13 mouse cellular contexts compared by ENCODE assay signal in the genomic region with DNA sequence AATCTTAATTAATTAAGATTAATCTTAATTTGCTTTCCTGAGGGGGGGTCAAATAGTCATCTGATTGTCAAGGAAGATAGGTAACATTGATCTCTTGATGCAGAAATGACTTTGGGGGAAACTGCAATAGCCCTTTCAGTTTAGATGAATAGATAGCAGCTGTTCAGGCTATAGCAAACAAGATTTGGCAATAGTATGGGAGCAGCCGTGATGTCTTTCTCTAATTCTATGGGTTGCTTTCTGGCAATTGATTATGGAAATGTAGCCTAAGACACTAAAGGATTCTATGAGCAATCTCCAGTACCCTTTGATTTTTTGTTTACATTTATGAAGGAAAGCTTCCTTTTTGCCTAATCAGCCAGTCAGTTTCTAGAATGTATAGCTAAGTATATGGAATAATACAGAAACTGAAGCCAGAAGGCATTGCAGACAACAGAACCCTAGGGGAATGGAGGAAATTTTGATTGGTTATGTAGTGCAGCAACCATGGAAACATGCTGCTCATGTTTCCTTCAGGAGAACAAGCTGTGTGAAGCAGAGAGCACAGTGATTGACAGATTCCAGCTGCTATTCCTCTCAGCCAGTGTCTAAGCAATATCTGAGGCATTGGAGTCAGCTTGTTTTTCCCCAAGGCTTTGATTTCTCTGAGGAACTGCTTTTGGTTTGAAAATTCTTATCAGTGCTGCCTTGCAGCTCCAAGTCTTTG.
DNase-seq lines count a peak whose midpoint lies in the region; ATAC-seq and TF ChIP-seq lines count a peak whose summit lies in the region.
"Had no signal": no experiment of that assay in that cellular context is flagged by ENCODE, and none has a peak within 500 bp of the region (broad histone marks: within the 10 kb centered on the region; RNA-seq: fewer than 3 reads in every experiment).

No protein-coding gene starts in this region.

- TF ChIP-seq POLR2A in lung, adult 2 months (IDR thresholded peaks at IDR 0.05; ENCODE audit: borderline replicate concordance, extremely low read depth, low read depth, low read length), result no peak

- H3K27me3 ChIP-seq in forebrain, embryonic 15.5 days, result no peaks in the 10 kb centered on the region
- H3K27me3 ChIP-seq in forebrain, embryonic 12.5 days, result no peaks in the 10 kb centered on the region
- no peaks in the 10 kb centered on the region for H3K27me3 ChIP-seq in lung, embryonic 16.5 days (ENCODE audit: control insufficient read depth, insufficient read depth, low read depth, low read length)
- H3K27me3 ChIP-seq in midbrain, postnatal 0 days (ENCODE audit: insufficient read depth, low read length), result no peaks in the 10 kb centered on the region
- H3K27me3 ChIP-seq: heart, embryonic 15.5 days; limb, embryonic 12.5 days; neural tube, embryonic 13.5 days had no signal

- TF ChIP-seq CTCF in lung, adult 2 months (IDR thresholded peaks at IDR 0.05; ENCODE audit: insufficient read depth, low read length), result no peak
- no peak for TF ChIP-seq CTCF in midbrain, postnatal 0 days (IDR thresholded peaks at IDR 0.05)

- no peak overlapping the region for H3K4me2 ChIP-seq in forebrain, embryonic 15.5 days (replicated peaks)
- no peak overlapping the region for H3K4me2 ChIP-seq in forebrain, embryonic 12.5 days
- no peak overlapping the region for H3K4me2 ChIP-seq in lung, embryonic 16.5 days (ENCODE audit: low read depth, low read length)
- H3K4me2 ChIP-seq in midbrain, postnatal 0 days (ENCODE audit: low read depth, low read length, poor library complexity, severe bottlenecking), result no peak overlapping the region
- H3K4me2 ChIP-seq: heart, embryonic 15.5 days; limb, embryonic 12.5 days; neural tube, embryonic 13.5 days had no signal

- ATAC-seq in forebrain, embryonic 15.5 days (replicated peaks), result peak; percentile 80
- ATAC-seq in forebrain, embryonic 12.5 days (ENCODE audit: low FRiP score), result no peak
- ATAC-seq in lung, embryonic 16.5 days (ENCODE audit: low read depth), result peak; percentile 57; the same call in 1 of the 2 replicates
- peak; percentile 86 for ATAC-seq in midbrain, postnatal 0 days (ENCODE audit: low FRiP score)
- ATAC-seq in megakaryocyte-erythroid progenitor cell, adult 5-6 weeks (replicated peaks; ENCODE audit: low FRiP score, low TSS enrichment, poor library complexity, severe bottlenecking), result no peak

- H3K4me1 ChIP-seq in forebrain, embryonic 15.5 days, result no peaks in the 10 kb centered on the region
- no peaks in the 10 kb centered on the region for H3K4me1 ChIP-seq in forebrain, embryonic 12.5 days
- no peaks in the 10 kb centered on the region for H3K4me1 ChIP-seq in lung, embryonic 16.5 days (replicated peaks; ENCODE audit: control insufficient read depth, insufficient read depth, low read length)
- no peaks in the 10 kb centered on the region for H3K4me1 ChIP-seq in lung, adult 2 months (ENCODE audit: control insufficient read depth, insufficient read depth, low read length)
- no peaks in the 10 kb centered on the region for H3K4me1 ChIP-seq in midbrain, postnatal 0 days (ENCODE audit: insufficient read depth, low read length)
- H3K4me1 ChIP-seq: heart, embryonic 15.5 days; limb, embryonic 12.5 days; neural tube, embryonic 13.5 days had no signal

- 45% methylated on average over 1 of the region's 1 CpGs for WGBS in forebrain, embryonic 15.5 days
- WGBS in forebrain, embryonic 12.5 days, result 56% methylated on average over 1 of the region's 1 CpGs
- WGBS in lung, embryonic 16.5 days, result 52% methylated on average over 1 of the region's 1 CpGs
- 77% methylated on average over 1 of the region's 1 CpGs for WGBS in lung, adult 2 months
- 59% methylated on average over 1 of the region's 1 CpGs for WGBS in midbrain, postnatal 0 days

- no peak overlapping the region for H3K27ac ChIP-seq in forebrain, embryonic 15.5 days (replicated peaks)
- H3K27ac ChIP-seq in forebrain, embryonic 12.5 days, result no peak overlapping the region
- no peak overlapping the region for H3K27ac ChIP-seq in lung, embryonic 16.5 days (ENCODE audit: low read length)
- H3K27ac ChIP-seq in midbrain, postnatal 0 days (ENCODE audit: low read depth, low read length), result no peak overlapping the region
- H3K27ac ChIP-seq: heart, embryonic 15.5 days; limb, embryonic 12.5 days; neural tube, embryonic 13.5 days had no signal

- H3K9me3 ChIP-seq in forebrain, embryonic 15.5 days, result no peaks in the 10 kb centered on the region
- no peaks in the 10 kb centered on the region for H3K9me3 ChIP-seq in forebrain, embryonic 12.5 days
- H3K9me3 ChIP-seq in lung, embryonic 16.5 days (ENCODE audit: control insufficient read depth, low read length), result no peaks in the 10 kb centered on the region
- no peaks in the 10 kb centered on the region for H3K9me3 ChIP-seq in midbrain, postnatal 0 days (ENCODE audit: low read length)
- H3K9me3 ChIP-seq: heart, embryonic 15.5 days; limb, embryonic 12.5 days; neural tube, embryonic 13.5 days had no signal

- no peaks in the 10 kb centered on the region for H3K36me3 ChIP-seq in forebrain, embryonic 15.5 days
- no peaks in the 10 kb centered on the region for H3K36me3 ChIP-seq in forebrain, embryonic 12.5 days (replicated peaks)
- no peaks in the 10 kb centered on the region for H3K36me3 ChIP-seq in lung, embryonic 16.5 days (ENCODE audit: control insufficient read depth, insufficient read depth, low read length)
- H3K36me3 ChIP-seq in midbrain, postnatal 0 days (ENCODE audit: insufficient read depth, low read length), result no peaks in the 10 kb centered on the region
- H3K36me3 ChIP-seq: heart, embryonic 15.5 days; limb, embryonic 12.5 days; neural tube, embryonic 13.5 days had no signal

- no peak overlapping the region for H3K9ac ChIP-seq in forebrain, embryonic 15.5 days (replicated peaks)
- H3K9ac ChIP-seq in forebrain, embryonic 12.5 days, result no peak overlapping the region
- H3K9ac ChIP-seq in lung, embryonic 16.5 days (ENCODE audit: low read length), result no peak overlapping the region
- no peak overlapping the region for H3K9ac ChIP-seq in midbrain, postnatal 0 days (replicated peaks; ENCODE audit: low read length, poor library complexity, severe bottlenecking)
- H3K9ac ChIP-seq: heart, embryonic 15.5 days; limb, embryonic 12.5 days; neural tube, embryonic 13.5 days had no signal

- H3K4me3 ChIP-seq in forebrain, embryonic 15.5 days, result no peak overlapping the region
- H3K4me3 ChIP-seq in forebrain, embryonic 12.5 days (replicated peaks), result no peak overlapping the region
- H3K4me3 ChIP-seq in lung, embryonic 16.5 days (ENCODE audit: low read length), result no peak overlapping the region
- no peak overlapping the region for H3K4me3 ChIP-seq in lung, adult 2 months (replicated peaks; ENCODE audit: extremely low read depth, low read depth, low read length)
- no peak overlapping the region for H3K4me3 ChIP-seq in midbrain, postnatal 0 days (ENCODE audit: low read depth, low read length)
- H3K4me3 ChIP-seq: heart, embryonic 15.5 days; limb, embryonic 12.5 days; neural tube, embryonic 13.5 days had no signal

- no peak for DNase-seq in lung, adult 2 months
- peak; percentile 2 for DNase-seq in forelimb bud, embryonic 11.5 days (ENCODE audit: low read depth, low spot score)
- peak; percentile 60 for DNase-seq in midbrain, postnatal 0 days (ENCODE audit: low spot score)
- DNase-seq in thymus, postnatal 36 days, result no peak
- DNase-seq: gastrocnemius, postnatal 14 days; kidney, postnatal 14 days had no signal

Comparison
In these comparisons a context has a peak if more than half of its experiments do, and no peak if none do; other contexts are left out.
1. ATAC-seq: peak in forebrain, embryonic 15.5 days (single experiment), lung, embryonic 16.5 days (single experiment) and midbrain, postnatal 0 days (single experiment); none in forebrain, embryonic 12.5 days (single experiment) and megakaryocyte-erythroid progenitor cell, adult 5-6 weeks (single experiment).
2. DNase-seq: peak in forelimb bud, embryonic 11.5 days (single experiment) and midbrain, postnatal 0 days (single experiment); none in lung, adult 2 months (single experiment) and thymus, postnatal 36 days (0 of 2).